Mouse (Mus musculus): ENCODE measurements around the gene Fbxo9. TPM values are rescaled to one million over a fixed set of nuclear protein-coding genes. Genes with fewer than 3 reads are reported as not detected.
A peak's percentile ranks its signal among the peaks of the same experiment; 100 is the strongest.

The Fbxo9 gene
- total and polyA plus RNA-seq, 3 experiments: 14.3 to 24.2 (median 18.3) TPM

- H3K36me3 ChIP-seq (replicated peaks in 1 of 2; ENCODE audit: control insufficient read depth in 1 of 2, insufficient read depth in 1 of 2, low read length in 1 of 2): peaks cover 0 to 15% of the 10 kb centered on the region in 2 experiments
- in situ Hi-C loops (cut with MboI; ENCODE audit: low pct_ligation_motif_present, low pct_unique_long_range_greater_than_20kb, low sequenced_read_pairs) (no loop called here), dilution Hi-C loops (cut with MboI; ENCODE audit: extremely low pct_ligation_motif_present, extremely low pct_unique_long_range_greater_than_20kb, low sequenced_read_pairs) (no loop called here)
- H3K4me2 ChIP-seq (ENCODE audit: insufficient read depth, low read depth, poor library complexity, severe bottlenecking): peak overlapping the region; percentile 77
- peak overlapping the region; percentile 80 to 88 (median 88) for H3K4me3 ChIP-seq (replicated peaks in 1 of 3; ENCODE audit: low read depth in 2 of 3, low read length in 2 of 3, poor library complexity in 1 of 3)
- H3K79me2 ChIP-seq (replicated peaks; ENCODE audit: control insufficient read depth, extremely low read depth, insufficient read depth, poor library complexity, severe bottlenecking): no peaks in the 10 kb centered on the region; the same call in 1 of the 2 replicates
- DNase-seq (ENCODE audit: extremely low read depth): no peak
- TF ChIP-seq RCOR1 (conservative IDR thresholded peaks at IDR 0.05; ENCODE audit: low read depth, low read length): no peak
- no peak for TF ChIP-seq RAD21 (IDR thresholded peaks at IDR 0.05; ENCODE audit: low read depth, low read length)
- peak in 1 of 2 experiments; percentile 40; a peak in 2 of 4 replicates for TF ChIP-seq CTCF (conservative IDR thresholded peaks at IDR 0.05 in 1 of 2, IDR thresholded peaks at IDR 0.05 in 1 of 2; ENCODE audit: low read depth in 2 of 2, low read length in 2 of 2)
- no peak for TF ChIP-seq SIN3A (IDR thresholded peaks at IDR 0.05; ENCODE audit: low read length)
- no peak for TF ChIP-seq SMC3 (IDR thresholded peaks at IDR 0.05; ENCODE audit: low read depth, low read length)
- H3K27me3 ChIP-seq (replicated peaks): no peaks in the 10 kb centered on the region
- peaks cover 7 to 49% of the 10 kb centered on the region in 2 experiments for H3K4me1 ChIP-seq (ENCODE audit: control insufficient read depth in 1 of 2, insufficient read depth in 2 of 2)
- H3K9ac ChIP-seq (ENCODE audit: insufficient read depth, low read depth): peak overlapping the region; percentile 73
- no peak overlapping the region for H3K27ac ChIP-seq (ENCODE audit: insufficient read depth, low read depth)
- no peaks in the 10 kb centered on the region for H3K9me3 ChIP-seq (replicated peaks; ENCODE audit: low read length)
Observed at GRCm38 (mm10) chr9:78109656-78110055, 791 bp upstream of the Fbxo9 start.

- H3K27me3 ChIP-seq (replicated peaks): no peaks in the 10 kb centered on the region
- no peaks in the 10 kb centered on the region; the same call in 1 of the 2 replicates for H3K79me2 ChIP-seq (replicated peaks; ENCODE audit: control insufficient read depth, extremely low read depth, insufficient read depth, poor library complexity, severe bottlenecking)
- in situ Hi-C loops (cut with MboI; ENCODE audit: low pct_ligation_motif_present, low pct_unique_long_range_greater_than_20kb, low sequenced_read_pairs) (no loop called here), dilution Hi-C loops (cut with MboI; ENCODE audit: extremely low pct_ligation_motif_present, extremely low pct_unique_long_range_greater_than_20kb, low sequenced_read_pairs) (no loop called here)
- H3K4me1 ChIP-seq (ENCODE audit: control insufficient read depth in 1 of 2, insufficient read depth in 2 of 2): peaks cover 4 to 46% of the 10 kb centered on the region in 2 experiments; a peak in 3 of 4 replicates
- H3K9me3 ChIP-seq (replicated peaks; ENCODE audit: low read length): no peaks in the 10 kb centered on the region
- peak overlapping the region; percentile 75 to 88 (median 88) for H3K4me3 ChIP-seq (replicated peaks in 1 of 3; ENCODE audit: low read depth in 2 of 3, low read length in 2 of 3, poor library complexity in 1 of 3)
- DNase-seq (ENCODE audit: extremely low read depth): peak; percentile 75
- H3K4me2 ChIP-seq (ENCODE audit: insufficient read depth, low read depth, poor library complexity, severe bottlenecking): peak overlapping the region; percentile 52
- H3K9ac ChIP-seq (ENCODE audit: insufficient read depth, low read depth): peak overlapping the region; percentile 86
- H3K36me3 ChIP-seq (replicated peaks in 1 of 2; ENCODE audit: control insufficient read depth in 1 of 2, insufficient read depth in 1 of 2, low read length in 1 of 2): peaks cover 2 to 19% of the 10 kb centered on the region in 2 experiments
- peak overlapping the region; percentile 76 for H3K27ac ChIP-seq (ENCODE audit: insufficient read depth, low read depth)
- TF ChIP-seq USF2 (conservative IDR thresholded peaks at IDR 0.05; ENCODE audit: low read depth, low read length): no peak
- no peak for TF ChIP-seq MAFK (IDR thresholded peaks at IDR 0.05; ENCODE audit: insufficient replicate concordance, low read length)
- TF ChIP-seq GABPA (IDR thresholded peaks at IDR 0.05; ENCODE audit: insufficient replicate concordance, low read depth, low read length): no peak
- no peak for TF ChIP-seq SMC3 (IDR thresholded peaks at IDR 0.05; ENCODE audit: low read depth, low read length)
- 0 out of 2 replicates have a peak, but pooled peaks have one; percentile 10 for TF ChIP-seq TBP (conservative IDR thresholded peaks at IDR 0.05; ENCODE audit: low read depth, low read length)
- TF ChIP-seq NRF1 (IDR thresholded peaks at IDR 0.05; ENCODE audit: low read depth, low read length): peak; percentile 97
- TF ChIP-seq MXI1 (IDR thresholded peaks at IDR 0.05; ENCODE audit: low read depth, low read length): peak; percentile 72
- no peak for TF ChIP-seq MAZ (IDR thresholded peaks at IDR 0.05; ENCODE audit: low read depth, low read length)
- TF ChIP-seq SIN3A (IDR thresholded peaks at IDR 0.05; ENCODE audit: low read length): peak; percentile 44; the same call in 1 of the 2 replicates
- no peak for TF ChIP-seq MEF2A (IDR thresholded peaks at IDR 0.05; ENCODE audit: borderline replicate concordance, low read depth, low read length)
- no peak; the same call in 1 of the 2 replicates for TF ChIP-seq ZMIZ1 (IDR thresholded peaks at IDR 0.05; ENCODE audit: low read depth, low read length)
- no peak for TF ChIP-seq ZC3H11A (IDR thresholded peaks at IDR 0.05; ENCODE audit: low read depth, low read length)
- TF ChIP-seq HCFC1 (IDR thresholded peaks at IDR 0.05; ENCODE audit: low read depth, low read length): no peak
- TF ChIP-seq UBTF (IDR thresholded peaks at IDR 0.05; ENCODE audit: low read depth, low read length): peak; percentile 55; the same call in 1 of the 2 replicates
- TF ChIP-seq POLR2A (IDR thresholded peaks at IDR 0.05; ENCODE audit: low read depth, low read length): peak; percentile 75
- TF ChIP-seq IRF4 (IDR thresholded peaks at IDR 0.05; ENCODE audit: low read depth, low read length): no peak
- no peak for TF ChIP-seq POLR2AphosphoS2 (IDR thresholded peaks at IDR 0.05; ENCODE audit: low read depth, low read length)
- no peak for TF ChIP-seq E2F4 (IDR thresholded peaks at IDR 0.05; ENCODE audit: insufficient replicate concordance, low read depth, low read length)
- TF ChIP-seq CTCF (conservative IDR thresholded peaks at IDR 0.05 in 1 of 2, IDR thresholded peaks at IDR 0.05 in 1 of 2; ENCODE audit: low read depth in 2 of 2, low read length in 2 of 2): no peak
- TF ChIP-seq MYC (IDR thresholded peaks at IDR 0.05; ENCODE audit: low read depth, low read length): no peak
- peak; percentile 47; the same call in 1 of the 2 replicates for TF ChIP-seq ELF1 (IDR thresholded peaks at IDR 0.05; ENCODE audit: low read depth, low read length)
- peak; percentile 88 for TF ChIP-seq NELFE (IDR thresholded peaks at IDR 0.05; ENCODE audit: low read depth, low read length)
- TF ChIP-seq KAT2A (IDR thresholded peaks at IDR 0.05; ENCODE audit: insufficient replicate concordance, low read length): no peak
- 0 out of 2 replicates have a peak, but pooled peaks have one; percentile 8 for TF ChIP-seq MAX (IDR thresholded peaks at IDR 0.05; ENCODE audit: low read length)
- no peak for TF ChIP-seq USF1 (IDR thresholded peaks at IDR 0.05; ENCODE audit: low read depth, low read length)
- peak; percentile 99 for TF ChIP-seq ZKSCAN1 (IDR thresholded peaks at IDR 0.05; ENCODE audit: borderline replicate concordance, low read depth, low read length)
- peak; percentile 67; the same call in 1 of the 2 replicates for TF ChIP-seq TCF12 (IDR thresholded peaks at IDR 0.05; ENCODE audit: low read depth, low read length)
Observed at GRCm38 (mm10) chr9:78107912-78108795, 711 bp downstream of the Fbxo9 start.

All from CH12.LX (cell line).